Mouse (Mus musculus): ENCODE results near the gene Calhm6. TPM values are rescaled to one million over a fixed set of nuclear protein-coding genes. Genes with fewer than 3 reads are reported as not detected.

Calhm6 gene
- 1.6 and 4.4 TPM in 2 replicates for polyA plus RNA-seq (2012; rRNA removed)

- DNase-seq (ENCODE audit: low read depth): no peak
These were observed at the start of gene Calhm6 for GRCm38 (mm10) chr10:34127392-34128378. Gene Calhm6 (minus strand): TSS chr10:34127984.

- no peak for DNase-seq (ENCODE audit: low read depth)
These were observed 48.3 kb upstream of the Calhm6 start for GRCm38 (mm10) chr10:34175870-34176606.

DNA sequence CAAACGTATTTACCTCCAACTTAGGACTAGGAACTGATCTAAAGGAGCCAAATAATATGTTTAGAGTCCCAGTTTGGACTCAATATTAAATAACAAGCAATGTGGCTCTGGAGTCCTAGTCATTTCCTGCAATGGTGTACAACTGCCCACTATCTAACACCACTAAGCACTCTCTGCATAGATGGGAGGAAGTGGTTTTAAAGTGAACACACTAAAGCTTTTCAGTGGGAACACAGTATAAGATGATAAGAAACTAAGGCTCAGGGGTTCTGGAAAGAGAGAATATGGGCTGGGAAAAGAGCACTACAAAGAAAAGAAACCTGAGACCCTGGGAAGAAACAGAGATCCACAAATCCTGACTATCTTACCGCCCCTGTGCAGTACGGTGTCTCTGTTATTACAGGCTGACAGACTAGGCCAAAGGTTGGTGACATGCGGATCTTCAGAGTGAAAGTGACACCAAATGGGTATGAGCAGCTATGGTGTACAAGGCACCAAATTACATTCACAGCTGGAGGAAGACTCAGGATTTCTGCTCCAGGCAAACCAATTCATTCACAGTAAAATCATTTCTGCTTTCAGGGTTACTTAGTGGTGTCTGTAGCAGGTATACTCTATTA lies 45.0 kb upstream of the Calhm6 start:
- no peak for DNase-seq (ENCODE audit: low read depth)

DNA sequence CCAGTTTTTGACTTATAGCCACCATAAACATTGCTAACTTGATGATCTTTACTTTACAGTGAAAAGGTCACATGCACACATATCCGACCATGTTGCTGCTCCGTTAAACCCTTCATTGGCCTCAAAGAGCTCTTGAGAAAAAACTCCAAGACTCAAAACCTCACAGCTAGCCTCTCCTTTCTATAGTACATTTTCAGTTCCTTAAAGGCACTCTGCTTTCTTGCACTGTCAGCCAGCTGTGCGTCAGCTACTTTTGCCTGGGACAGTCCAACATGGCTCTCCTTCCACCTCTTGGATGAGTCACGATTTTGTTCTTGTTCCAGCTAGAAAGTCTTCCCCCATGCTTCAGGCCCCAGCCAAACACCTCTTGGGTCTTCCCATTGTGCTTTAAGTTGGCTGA lies 43.9 kb upstream of the Calhm6 start:
- no peak for DNase-seq (ENCODE audit: low read depth)

DNA sequence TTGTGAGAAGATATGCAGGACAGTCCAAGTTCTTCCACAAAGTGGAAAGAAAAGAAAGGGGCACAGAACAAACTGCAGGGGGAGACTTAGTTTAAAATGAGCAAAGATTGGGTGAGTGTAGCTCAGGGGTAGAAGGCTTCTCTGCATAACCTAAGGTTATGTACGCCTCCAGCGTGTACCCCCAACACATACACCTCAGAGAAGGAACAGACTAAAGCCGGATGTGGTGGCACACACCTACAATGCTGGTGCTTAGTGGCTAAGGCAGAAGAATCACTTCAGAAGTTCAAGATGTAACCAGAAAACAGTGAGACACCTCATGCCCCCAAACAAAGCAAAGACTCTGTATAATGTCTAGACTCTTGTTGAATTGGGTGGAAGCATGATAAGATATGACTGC lies 43.4 kb upstream of the Calhm6 start:
- no peak for DNase-seq (ENCODE audit: low read depth)

DNA sequence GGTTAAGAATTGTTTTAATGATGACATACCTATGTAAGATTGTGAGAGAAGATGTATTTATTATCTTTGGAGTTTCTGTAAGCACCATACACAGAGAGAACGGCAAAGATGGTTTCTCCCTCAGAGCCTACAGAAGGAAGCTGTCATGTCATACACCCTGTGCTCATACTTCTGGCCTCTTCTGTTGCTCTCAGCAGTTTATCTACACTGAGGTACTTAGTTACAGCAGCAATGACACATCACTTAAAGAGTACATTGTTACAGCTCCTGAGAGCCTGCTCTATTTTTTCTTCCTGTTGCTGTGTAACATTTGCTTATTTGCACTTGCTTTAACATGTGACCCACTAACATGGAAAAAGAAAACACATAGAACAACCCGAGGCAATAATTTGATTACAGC lies 39.2 kb upstream of the Calhm6 start:
- no peak for DNase-seq (ENCODE audit: low read depth)

- no peak for DNase-seq (ENCODE audit: low read depth)
These were observed 28.2 kb upstream of the Calhm6 start for GRCm38 (mm10) chr10:34155796-34156554.

GRCm38 (mm10) chr10:34151827-34152226 lies 24.0 kb upstream of the Calhm6 start:
- DNase-seq (ENCODE audit: low read depth): no peak

DNA sequence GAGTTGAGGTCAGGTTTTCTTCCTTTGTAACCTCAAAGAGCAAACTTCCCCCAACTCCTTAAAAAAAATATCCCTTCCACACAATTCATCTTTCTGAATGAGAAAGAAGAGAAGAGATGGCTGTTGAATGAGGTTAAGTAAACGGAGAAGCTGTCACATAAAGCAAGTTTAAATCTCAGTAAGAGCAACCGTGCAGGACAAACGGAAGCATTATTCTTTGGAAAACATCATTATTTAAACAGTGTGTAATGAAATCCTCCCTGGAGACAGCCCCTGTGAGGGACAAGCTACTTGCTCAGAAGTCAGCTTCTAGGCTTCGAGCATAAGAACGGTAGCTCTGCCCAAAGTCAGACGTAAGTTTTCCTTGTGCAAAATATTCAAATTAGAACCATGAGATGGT lies 22.7 kb upstream of the Calhm6 start:
- DNase-seq (ENCODE audit: low read depth): no peak

DNA sequence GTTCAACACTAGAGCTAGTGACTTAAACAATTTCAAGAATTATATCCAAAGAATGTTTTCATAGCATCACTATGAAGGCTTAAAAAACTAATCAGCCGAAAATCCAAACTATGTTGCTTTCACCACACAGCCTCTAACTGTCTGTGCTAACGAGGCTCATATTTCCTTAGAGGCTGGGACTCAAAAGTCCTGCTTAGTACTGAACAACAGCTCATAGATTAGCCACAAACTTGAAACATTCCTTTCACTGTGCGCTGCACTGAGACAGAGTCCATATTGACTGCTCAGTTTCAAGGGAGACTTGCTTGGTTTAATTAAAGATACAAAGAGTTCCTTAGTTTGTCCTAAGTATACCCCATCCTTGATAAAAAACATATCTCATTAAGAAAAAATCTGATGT lies 22.0 kb upstream of the Calhm6 start:
- no peak for DNase-seq (ENCODE audit: low read depth)

DNA sequence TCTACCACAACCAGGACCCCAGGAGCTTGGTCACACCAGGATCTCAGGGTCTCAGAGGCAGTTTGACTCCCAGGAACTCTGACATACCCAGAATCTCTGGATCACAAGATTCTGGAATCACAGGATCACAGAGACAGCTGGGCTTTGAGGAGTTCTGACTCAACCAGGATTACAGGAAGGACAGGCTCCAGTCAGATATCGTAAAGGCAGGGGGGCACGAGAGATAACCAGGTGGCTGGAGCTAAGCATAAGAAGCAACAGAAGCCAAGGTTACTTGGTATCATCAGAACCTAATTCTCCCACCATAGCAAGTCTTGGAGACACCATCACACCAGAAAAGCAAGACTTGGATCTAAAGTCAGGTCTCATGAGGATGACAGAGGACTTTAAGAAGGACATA lies 13.9 kb upstream of the Calhm6 start:
- no peak for DNase-seq (ENCODE audit: low read depth)

DNA sequence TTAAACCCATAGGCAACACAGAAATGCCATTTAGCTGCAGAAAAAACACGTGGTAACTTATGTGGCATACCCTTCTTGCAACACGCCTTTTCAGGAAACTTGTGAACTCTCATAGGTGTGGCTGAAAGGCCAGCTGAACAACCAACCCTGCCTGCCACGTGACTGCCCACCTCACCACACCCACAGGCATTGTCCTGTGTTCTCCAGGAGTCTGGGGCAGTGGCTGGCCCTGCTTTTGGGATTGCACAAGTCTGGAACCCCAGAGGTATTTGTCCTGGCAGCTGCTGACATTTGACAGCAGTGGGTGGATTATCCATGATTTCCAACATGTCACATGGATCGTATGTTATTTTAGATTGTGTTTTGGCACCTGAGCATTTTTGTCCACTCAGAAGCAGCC lies 12.0 kb upstream of the Calhm6 start:
- peak; percentile 95 for DNase-seq (ENCODE audit: low read depth)

DNA sequence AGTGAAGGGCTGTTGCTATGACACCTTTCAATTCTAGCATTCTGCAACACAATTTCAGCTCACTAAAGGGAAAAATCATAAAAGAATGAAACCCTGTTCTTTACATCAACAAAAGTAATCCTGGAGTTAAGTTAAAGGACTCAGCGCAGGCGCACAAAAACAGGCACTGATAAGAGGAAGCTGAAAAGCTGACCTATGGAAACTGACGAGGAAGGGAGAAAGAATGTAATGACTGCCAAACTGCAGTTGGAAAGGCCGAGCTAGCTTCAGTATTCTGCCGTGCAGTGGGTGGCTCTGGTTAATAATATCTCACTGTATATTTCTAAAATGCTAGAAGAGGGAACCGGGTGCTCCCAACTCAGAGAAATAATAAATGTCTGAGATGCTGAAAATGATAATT lies 10.2 kb upstream of the Calhm6 start:
- DNase-seq (ENCODE audit: low read depth): no peak

GRCm38 (mm10) chr10:34136432-34136831 lies 8.6 kb upstream of the Calhm6 start:
- no peak for DNase-seq (ENCODE audit: low read depth)

GRCm38 (mm10) chr10:34131356-34131755 lies 3.6 kb upstream of the Calhm6 start:
- DNase-seq (ENCODE audit: low read depth): no peak

DNA sequence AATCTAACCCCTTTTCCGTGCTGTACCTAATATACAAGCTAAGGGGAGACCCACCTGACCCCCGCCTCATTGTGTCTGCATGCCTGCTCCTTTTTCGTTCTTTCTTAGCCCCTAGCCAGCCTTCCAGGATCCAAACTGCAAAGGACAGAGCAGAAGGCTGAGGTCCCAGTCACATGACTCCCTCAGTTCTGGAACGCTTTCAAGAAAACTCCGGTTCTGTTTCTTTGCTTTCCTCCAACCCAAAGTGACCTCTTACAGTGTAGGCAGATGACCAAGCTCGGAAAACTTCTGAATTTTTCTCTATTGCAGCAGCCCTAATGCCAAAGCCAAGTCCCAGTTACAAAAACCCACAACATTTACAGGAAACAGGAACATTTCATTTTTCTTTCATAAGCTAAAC lies 607 bp upstream of the Calhm6 start:
- DNase-seq (ENCODE audit: low read depth): no peak

- no peak for DNase-seq (ENCODE audit: low read depth)
These were observed 9.4 kb downstream of the Calhm6 start for GRCm38 (mm10) chr10:34118421-34118820.

- DNase-seq (ENCODE audit: low read depth): no peak
These were observed 10.0 kb downstream of the Calhm6 start for GRCm38 (mm10) chr10:34117770-34118169.

- no peak for DNase-seq (ENCODE audit: low read depth)
These were observed 10.7 kb downstream of the Calhm6 start for GRCm38 (mm10) chr10:34117131-34117530.

DNA sequence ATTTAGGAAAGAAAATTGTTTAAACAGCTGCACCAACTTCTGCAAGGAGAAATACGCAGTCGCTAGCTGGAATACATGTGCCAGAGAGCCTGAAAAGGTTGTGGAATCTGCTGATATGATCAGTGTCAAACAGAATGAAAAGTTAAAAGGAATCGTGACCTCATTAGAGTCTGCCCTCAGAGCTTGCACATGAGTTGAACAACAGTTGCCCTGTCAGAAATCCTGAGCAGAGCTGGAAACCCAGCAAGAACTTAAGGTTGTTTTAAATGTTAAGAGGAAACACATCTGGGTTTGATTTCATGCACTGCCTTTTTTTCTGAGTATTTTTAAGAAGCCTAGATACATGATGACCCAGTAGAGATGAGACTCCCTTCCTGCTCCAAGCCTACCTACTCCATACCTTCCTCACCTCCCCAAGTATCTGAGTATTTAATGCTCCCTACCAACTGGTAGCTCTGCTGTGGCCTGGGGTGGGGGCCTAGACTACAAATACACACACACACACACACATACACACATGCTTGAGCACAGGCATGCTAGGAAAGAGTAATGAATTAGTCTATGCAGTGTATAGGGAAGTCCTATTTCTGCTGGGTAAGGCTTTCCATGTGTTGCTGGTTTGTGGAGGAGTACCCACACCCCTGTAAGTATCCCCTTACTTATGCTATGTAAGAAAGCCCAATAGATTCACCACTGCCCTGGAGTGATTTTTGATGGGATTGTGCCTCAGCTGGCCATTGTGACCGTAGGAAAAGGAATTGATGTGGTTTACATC lies 15.6 kb downstream of the Calhm6 start:
- DNase-seq (ENCODE audit: low read depth): no peak
